Mouse (Mus musculus) spleen, postnatal 36 days (tissue): ENCODE data around the gene 1700023F06Rik.

ENCODE experiments used
- DNase-seq, 2 experiments: peaks; one replicate each; pipeline ENCODE4 v3.0.0; 2022; ENCODE audit warnings: low spot score in 2 of 2, mixed read lengths in 1 of 2

The 1700023F06Rik gene

DNA sequence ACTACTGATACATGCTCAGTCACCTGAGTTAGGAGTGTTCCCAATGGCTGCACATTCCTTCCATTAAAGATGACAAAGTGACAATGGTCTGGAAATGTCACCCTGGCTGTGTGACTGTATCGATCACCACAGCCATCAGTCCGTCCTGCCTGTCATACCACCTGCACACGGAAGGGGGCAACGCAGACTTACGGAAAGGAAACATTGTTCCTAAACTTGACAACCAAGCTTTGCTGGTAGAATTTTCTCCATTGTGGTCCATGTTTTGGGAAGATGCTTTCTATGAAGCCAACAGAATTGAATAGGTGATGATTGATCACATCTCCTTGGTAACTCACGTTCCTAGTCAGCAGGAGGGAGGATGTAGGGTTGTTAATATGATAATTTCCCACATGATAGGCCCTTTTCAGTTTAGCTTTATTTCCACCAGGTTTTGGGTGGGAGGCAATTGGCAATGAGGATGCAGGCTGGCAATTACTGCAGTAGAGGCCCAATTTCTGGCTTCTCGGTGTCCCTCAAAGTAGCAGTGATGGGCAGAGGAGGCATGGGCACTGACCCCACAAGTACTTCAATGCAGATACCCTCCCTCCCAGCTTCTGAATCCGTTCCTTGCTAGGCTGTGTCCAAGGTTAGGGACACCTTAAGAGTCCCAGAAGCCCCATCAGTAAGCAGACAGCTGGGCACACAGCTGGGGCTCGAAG lies 39.5 kb downstream of the 1700023F06Rik start:
- DNase-seq, result peak; percentile 69 to 79

- DNase-seq, result peak; percentile 53 to 62
Observed at GRCm38 (mm10) chr11:103164391-103164790, 44.0 kb downstream of the 1700023F06Rik start.

GRCm38 (mm10) chr11:103162132-103162531 lies 46.2 kb downstream of the 1700023F06Rik start:
- DNase-seq, result no peak

GRCm38 (mm10) chr11:103161449-103161848 lies 46.9 kb downstream of the 1700023F06Rik start:
- no peak for DNase-seq

- no peak for DNase-seq
Observed at GRCm38 (mm10) chr11:103160738-103161137, 47.6 kb downstream of the 1700023F06Rik start.

GRCm38 (mm10) chr11:103158621-103159478 lies 49.5 kb downstream of the 1700023F06Rik start:
- DNase-seq, result peak; percentile 85 to 89

GRCm38 (mm10) chr11:103149771-103150170 lies 58.6 kb downstream of the 1700023F06Rik start:
- no peak for DNase-seq
